Mouse (Mus musculus) spleen, adult 2 months (tissue): ENCODE measurements around the gene Herpud1.

Experiments
- CTCF ChIP-seq: fragments of 200-500 bp; IDR thresholded peaks from 2 replicates; pipeline ENCODE4 v1.5.1; 2011; ENCODE audit warnings: mild to moderate bottlenecking, inconsistent platforms; ENCODE audit not compliant: insufficient read depth, insufficient read length, insufficient replicate concordance; ENCODE audit errors: extremely low read depth
- POLR2A ChIP-seq: fragments of 200-500 bp; IDR thresholded peaks from 2 replicates; pipeline ENCODE4 v1.6.1; 2011; ENCODE audit warnings: low read depth, low read length, inconsistent platforms

DNA sequence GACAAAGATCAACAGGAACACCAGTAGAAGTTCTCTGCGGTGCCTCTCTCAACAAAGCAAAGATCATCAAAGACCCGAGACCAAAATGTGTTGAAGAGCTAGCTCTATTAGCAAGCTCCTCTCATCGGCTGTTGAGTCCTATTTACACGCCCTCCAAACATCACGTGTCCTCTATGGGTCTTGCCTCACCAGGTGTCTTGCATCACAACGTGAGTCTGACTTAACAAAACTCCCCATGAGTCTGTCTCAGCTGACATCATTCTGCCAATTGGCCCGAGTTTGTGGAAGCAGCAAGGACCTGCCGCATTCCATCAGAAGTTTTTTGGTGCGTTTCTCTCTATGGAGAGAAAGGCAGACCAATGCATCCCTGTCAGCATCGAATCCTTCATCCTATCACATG, 41.7 kb downstream of the Herpud1 start:
- no peak for TF ChIP-seq CTCF
- no peak for TF ChIP-seq POLR2A
